Comparison of ENCODE assay signal across 9 mouse cellular contexts in genomic region chr4:134351329-134352260, GRCm38 (mm10). TPM values are rescaled to one million over a fixed set of nuclear protein-coding genes. Genes with fewer than 3 reads are reported as not detected.
DNase-seq lines count a peak whose midpoint lies in the region; ATAC-seq lines count a peak whose summit lies in the region.
"Had no signal": no experiment of that assay in that cellular context is flagged by ENCODE, and none has a peak within 500 bp of the region (broad histone marks: within the 10 kb centered on the region; RNA-seq: fewer than 3 reads in every experiment).

No protein-coding gene starts in this region.

- no peaks in the 10 kb centered on the region for H3K9me3 ChIP-seq in hindbrain, embryonic 11.5 days (ENCODE audit: control insufficient read depth, low read length)
- H3K9me3 ChIP-seq in hindbrain, embryonic 12.5 days (replicated peaks) = no peaks in the 10 kb centered on the region
- H3K9me3 ChIP-seq: limb, embryonic 13.5 days; megakaryocyte, embryonic 14.5 days had no signal

- H3K9ac ChIP-seq in hindbrain, embryonic 11.5 days (ENCODE audit: low read depth, low read length) = no peak overlapping the region
- no peak overlapping the region for H3K9ac ChIP-seq in hindbrain, embryonic 12.5 days
- H3K9ac ChIP-seq: limb, embryonic 13.5 days had no signal

- ATAC-seq in hindbrain, embryonic 11.5 days (ENCODE audit: low FRiP score) = no peak
- no peak for ATAC-seq in hindbrain, embryonic 12.5 days (ENCODE audit: low FRiP score)

- 39% methylated on average over 18 of the region's 18 CpGs for WGBS in hindbrain, embryonic 11.5 days
- 38% methylated on average over 18 of the region's 18 CpGs for WGBS in hindbrain, embryonic 12.5 days

- no peak overlapping the region for H3K4me3 ChIP-seq in hindbrain, embryonic 11.5 days (ENCODE audit: low read depth, low read length)
- H3K4me3 ChIP-seq in hindbrain, embryonic 12.5 days = no peak overlapping the region
- H3K4me3 ChIP-seq: limb, embryonic 13.5 days; megakaryocyte, embryonic 14.5 days had no signal

- H3K36me3 ChIP-seq in hindbrain, embryonic 11.5 days (ENCODE audit: control insufficient read depth, insufficient read depth, low read length) = no peaks in the 10 kb centered on the region
- H3K36me3 ChIP-seq in hindbrain, embryonic 12.5 days = no peaks in the 10 kb centered on the region
- H3K36me3 ChIP-seq: limb, embryonic 13.5 days had no signal

- DNase-seq in hindbrain, embryonic 11.5 days (ENCODE audit: low spot score) = peak; percentile 26
- DNase-seq in 3T3-L1 (ENCODE audit: low read depth, low spot score) = peak; percentile 52
- DNase-seq in CD4-positive, CD25-positive, alpha-beta regulatory T cell, adult 2 months (ENCODE audit: low read depth, low spot score) = peak; percentile 51
- DNase-seq in induced T-regulatory cell, adult 2 months (ENCODE audit: low read depth) = peak; percentile 68
- DNase-seq in left cerebral cortex, adult 18-20 months (ENCODE audit: low spot score in 2 of 2) = no peak
- DNase-seq in layer of hippocampus, postnatal 36 days = no peak

- H3K27ac ChIP-seq in hindbrain, embryonic 11.5 days (ENCODE audit: low read depth, low read length) = no peak overlapping the region
- H3K27ac ChIP-seq in hindbrain, embryonic 12.5 days = no peak overlapping the region
- H3K27ac ChIP-seq: limb, embryonic 13.5 days had no signal

- no peaks in the 10 kb centered on the region for H3K27me3 ChIP-seq in hindbrain, embryonic 11.5 days (ENCODE audit: control insufficient read depth, insufficient read depth, low read length)
- peaks cover 4% of the 10 kb centered on the region; the same call in 1 of the 2 replicates for H3K27me3 ChIP-seq in hindbrain, embryonic 12.5 days

- H3K4me2 ChIP-seq in hindbrain, embryonic 11.5 days (replicated peaks; ENCODE audit: low read depth, low read length) = no peak overlapping the region
- H3K4me2 ChIP-seq in hindbrain, embryonic 12.5 days (replicated peaks) = no peak overlapping the region
- H3K4me2 ChIP-seq: limb, embryonic 13.5 days had no signal

- peaks cover 7% of the 10 kb centered on the region; the same call in 1 of the 2 replicates for H3K4me1 ChIP-seq in hindbrain, embryonic 11.5 days (replicated peaks; ENCODE audit: control insufficient read depth, insufficient read depth, low read length)
- H3K4me1 ChIP-seq in hindbrain, embryonic 12.5 days = peaks cover 17% of the 10 kb centered on the region

RNA-seq across cellular contexts. Expression of gene Slc30a2, which starts 8.6 kb away (rescaled TPM):
- polyA plus RNA-seq in hindbrain, embryonic 11.5 days (2014; fragmentation: Nextera tagmentation; extraction: Ambion mirVana) = not detected in 2 replicates
- polyA plus RNA-seq in hindbrain, embryonic 12.5 days (2016; fragmentation: Nextera tagmentation; extraction: Ambion mirVana) = not detected in 2 replicates
- total RNA-seq in left cerebral cortex, adult 18-20 months (2021) = under 1 TPM in 1 of 2 experiments, not detected in 1; 0.40 TPM
- total RNA-seq in layer of hippocampus, postnatal 36 days (2021) = not detected

RNA-seq across cellular contexts. Expression of gene Extl1, which starts 32.1 kb away (rescaled TPM):
- 0.18 and 0.26 TPM in 2 replicates for polyA plus RNA-seq in hindbrain, embryonic 11.5 days (2014; fragmentation: Nextera tagmentation; extraction: Ambion mirVana)
- 1.2 and 1.7 TPM in 2 replicates for polyA plus RNA-seq in hindbrain, embryonic 12.5 days (2016; fragmentation: Nextera tagmentation; extraction: Ambion mirVana)
- total RNA-seq in left cerebral cortex, adult 18-20 months (2021) = 10 to 100 TPM; 44.0 to 45.4 TPM
- total RNA-seq in layer of hippocampus, postnatal 36 days (2021) = 10 to 100 TPM; 41.8 to 45.5 TPM

RNA-seq across cellular contexts. Expression of gene Trim63, which starts 36.7 kb away (rescaled TPM):
- polyA plus RNA-seq in hindbrain, embryonic 11.5 days (2014; fragmentation: Nextera tagmentation; extraction: Ambion mirVana) = 0.12 and 0.32 TPM in 2 replicates
- 0.54 and 1.6 TPM in 2 replicates for polyA plus RNA-seq in hindbrain, embryonic 12.5 days (2016; fragmentation: Nextera tagmentation; extraction: Ambion mirVana)
- total RNA-seq in left cerebral cortex, adult 18-20 months (2021) = under 1 TPM; 0.30 to 0.35 TPM
- not detected for total RNA-seq in layer of hippocampus, postnatal 36 days (2021)

RNA-seq across cellular contexts. Expression of gene Pafah2, which starts 44.5 kb away (rescaled TPM):
- polyA plus RNA-seq in hindbrain, embryonic 11.5 days (2014; fragmentation: Nextera tagmentation; extraction: Ambion mirVana) = 7.9 and 10.2 TPM in 2 replicates
- polyA plus RNA-seq in hindbrain, embryonic 12.5 days (2016; fragmentation: Nextera tagmentation; extraction: Ambion mirVana) = 9.2 and 10.7 TPM in 2 replicates
- total RNA-seq in left cerebral cortex, adult 18-20 months (2021) = 1 to 10 TPM; 4.8 to 7.4 TPM
- 1 to 10 TPM; 6.6 to 8.2 TPM for total RNA-seq in layer of hippocampus, postnatal 36 days (2021)

Comparison
In these comparisons a context has a peak if more than half of its experiments do, and no peak if none do; other contexts are left out.
1. DNase-seq: peak in hindbrain, embryonic 11.5 days (single experiment), 3T3-L1 (single experiment), CD4-positive, CD25-positive, alpha-beta regulatory T cell, adult 2 months (single experiment) and induced T-regulatory cell, adult 2 months (single experiment); none in left cerebral cortex, adult 18-20 months (0 of 2) and layer of hippocampus, postnatal 36 days (0 of 2).